Mouse (Mus musculus): ENCODE measurements around the gene Thy1.

- TF ChIP-seq POLR2A (IDR thresholded peaks at IDR 0.05; ENCODE audit: insufficient read length, low read depth) (no peak), E2F4 (IDR thresholded peaks at IDR 0.05; ENCODE audit: insufficient read depth) (no peak), MYOG (IDR thresholded peaks at IDR 0.05; ENCODE audit: control insufficient read depth in 1 of 3, insufficient read depth in 1 of 3, insufficient read length in 2 of 3, low read depth in 2 of 3) (no peak), CEBPB (IDR thresholded peaks at IDR 0.05; ENCODE audit: insufficient read depth, poor library complexity, severe bottlenecking) (no peak), TCF12 (IDR thresholded peaks at IDR 0.05; ENCODE audit: insufficient read depth, poor library complexity, severe bottlenecking) (no peak), MYOD1 (IDR thresholded peaks at IDR 0.05; ENCODE audit: control insufficient read depth in 1 of 3, insufficient read length in 2 of 3, low read depth in 2 of 3) (no peak), USF1 (IDR thresholded peaks at IDR 0.05; ENCODE audit: low read depth) (no peak)
Observed at GRCm38 (mm10) chr9:44075276-44075995, 32.3 kb downstream of the Thy1 start.
